Mouse (Mus musculus) right cerebral cortex, adult 2 months (tissue): ENCODE data around the gene Fam228a.
"Not testable (repeated sequence)": the region's sequence is repeated elsewhere in the genome, so short reads cannot be mapped to it uniquely, and the experiment has no call there.

Experiments used
- DNase-seq, 2 experiments: peaks; one replicate each; pipeline ENCODE4 v3.0.0; 2021 to 2022; ENCODE audit warnings: low spot score in 2 of 2

Fam228a gene

DNA sequence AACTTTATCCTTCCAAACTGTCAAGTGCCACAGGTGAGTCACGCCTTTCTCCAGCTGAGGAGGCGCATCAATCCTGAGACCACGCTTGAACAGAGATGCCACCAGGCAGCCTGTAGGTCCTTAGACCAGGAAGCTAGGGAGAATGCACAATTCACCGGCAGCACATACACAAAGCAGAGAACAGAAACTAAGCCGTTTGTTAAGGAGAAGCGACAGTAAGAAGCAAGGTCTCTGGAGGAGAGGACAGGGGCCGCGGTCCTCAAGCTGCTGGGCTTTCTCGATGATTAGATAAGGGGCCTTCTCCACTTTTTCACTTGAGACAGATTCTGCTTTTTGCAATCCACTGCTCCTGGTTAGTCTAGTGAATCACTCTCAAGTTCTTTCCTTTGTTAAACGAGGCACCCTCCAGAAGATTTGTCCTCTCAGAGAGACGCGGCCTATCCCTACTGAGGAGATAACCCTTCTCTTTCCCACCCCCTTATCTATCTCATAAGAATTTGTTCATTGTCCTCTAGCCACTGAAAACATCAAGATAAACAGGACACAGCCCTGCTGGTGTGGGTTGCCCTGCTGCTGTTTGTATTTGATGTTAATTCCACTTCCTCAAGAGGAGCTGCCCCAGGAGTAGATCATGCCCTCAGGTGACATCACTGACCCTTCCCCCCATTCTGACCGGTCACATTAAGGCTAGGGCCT lies 19.0 kb downstream of the Fam228a start:
- DNase-seq = no peak

DNA sequence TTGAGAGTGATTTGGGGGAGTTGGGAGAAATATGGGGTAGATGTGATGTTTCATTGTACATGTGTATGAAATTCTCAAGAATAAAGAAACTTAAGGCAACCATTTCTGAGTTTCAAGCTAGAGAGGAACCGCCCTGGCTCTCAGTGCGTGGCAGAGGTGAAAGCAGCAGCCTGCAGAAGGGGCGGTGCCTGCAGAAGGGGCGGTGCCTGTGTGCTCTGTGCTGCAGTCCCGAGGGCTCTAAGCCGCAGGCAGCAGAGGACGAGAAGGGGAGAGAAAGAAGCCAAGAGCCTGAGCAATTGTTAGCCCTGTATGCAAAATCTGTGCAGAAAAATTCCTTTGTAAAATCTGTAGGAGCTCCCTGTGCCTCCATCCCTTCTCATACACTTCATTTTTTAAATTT lies 20.8 kb downstream of the Fam228a start:
- DNase-seq = no peak

- no peak for DNase-seq
Observed at GRCm38 (mm10) chr12:4715606-4716005, 22.6 kb downstream of the Fam228a start.

DNA sequence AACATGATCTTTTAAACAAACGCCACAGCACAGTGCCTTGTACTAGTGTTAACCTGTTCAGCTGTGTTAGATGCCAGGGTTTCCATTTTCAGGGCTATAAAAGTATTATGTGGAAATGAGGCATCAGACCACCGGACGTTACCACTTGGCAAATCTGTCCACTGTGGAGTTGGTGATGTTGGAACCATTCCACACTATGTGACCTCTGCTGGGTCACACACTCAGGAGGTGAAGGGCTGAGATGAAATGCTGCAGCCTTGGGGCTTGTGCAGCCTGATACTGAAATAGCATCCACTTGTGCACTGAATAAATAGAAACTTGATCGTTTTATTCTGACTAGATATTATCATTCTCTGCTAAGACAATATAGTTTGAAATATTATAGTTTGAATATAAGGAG lies 24.9 kb downstream of the Fam228a start:
- no peak for DNase-seq

- DNase-seq = no peak
Observed at GRCm38 (mm10) chr12:4709926-4710325, 28.3 kb downstream of the Fam228a start.

GRCm38 (mm10) chr12:4708881-4709604 lies 29.2 kb downstream of the Fam228a start:
- DNase-seq = no peak

DNA sequence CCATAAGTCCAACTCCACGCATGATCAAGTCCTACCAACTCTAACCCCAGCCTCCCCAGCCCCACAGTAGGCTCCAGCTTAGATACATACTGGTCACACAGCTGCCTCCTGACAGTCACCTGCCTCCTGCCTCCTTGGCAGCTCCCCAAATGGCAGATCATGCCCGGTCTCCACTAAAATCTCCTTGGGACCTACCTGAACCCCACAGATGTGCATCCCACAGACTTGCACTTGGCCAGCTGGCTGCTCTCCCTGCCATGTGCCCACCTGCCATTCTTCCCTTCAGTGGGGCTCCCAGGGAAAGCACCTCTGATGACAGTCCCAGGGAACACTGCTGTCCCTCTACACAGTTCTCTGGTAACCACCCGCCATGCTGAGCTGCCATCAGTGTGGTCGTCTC lies 29.9 kb downstream of the Fam228a start:
- DNase-seq = no peak

DNA sequence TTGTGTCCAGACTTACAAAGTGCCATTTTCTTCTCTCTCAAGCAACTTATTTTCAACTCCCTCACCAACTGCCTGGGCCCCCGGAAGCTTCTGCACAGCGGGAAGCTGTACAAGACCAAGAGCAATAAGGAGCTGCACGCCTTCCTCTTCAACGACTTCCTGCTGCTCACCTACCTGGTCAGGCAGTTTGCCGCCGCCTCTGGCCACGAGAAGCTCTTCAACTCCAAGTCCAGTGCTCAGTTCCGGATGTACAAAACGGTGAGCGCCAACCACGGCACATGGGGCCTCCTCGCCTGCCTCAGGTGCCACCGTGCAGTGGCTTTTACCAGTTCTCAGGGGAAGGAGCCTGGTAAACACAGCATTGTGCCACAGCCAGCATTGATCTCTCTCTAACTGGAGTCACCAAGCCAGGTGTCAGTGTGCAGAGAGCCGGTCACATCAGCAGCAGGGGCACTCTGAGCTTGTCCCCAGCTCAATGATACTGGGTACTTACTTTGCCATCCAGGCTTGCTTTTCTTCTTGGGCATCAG lies 30.7 kb downstream of the Fam228a start:
- no peak for DNase-seq

DNA sequence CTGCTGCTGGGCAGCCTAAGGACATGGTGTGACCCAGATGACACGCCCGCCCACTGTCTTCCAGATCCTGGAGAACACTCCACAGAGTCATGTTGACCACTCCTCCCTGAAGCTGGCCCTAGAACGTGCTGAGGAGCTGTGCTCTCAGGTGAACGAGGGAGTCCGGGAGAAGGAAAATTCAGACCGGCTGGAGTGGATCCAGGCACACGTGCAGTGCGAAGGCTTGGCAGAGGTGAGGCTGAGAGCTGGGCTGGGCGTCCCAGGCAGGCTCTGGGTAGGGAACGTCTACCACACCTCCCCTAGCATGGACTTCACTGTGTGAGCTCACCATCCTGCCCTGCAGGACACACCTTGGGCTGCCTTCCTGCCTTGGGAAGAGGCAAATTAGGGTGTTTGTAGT lies 31.3 kb downstream of the Fam228a start:
- DNase-seq = no peak

DNA sequence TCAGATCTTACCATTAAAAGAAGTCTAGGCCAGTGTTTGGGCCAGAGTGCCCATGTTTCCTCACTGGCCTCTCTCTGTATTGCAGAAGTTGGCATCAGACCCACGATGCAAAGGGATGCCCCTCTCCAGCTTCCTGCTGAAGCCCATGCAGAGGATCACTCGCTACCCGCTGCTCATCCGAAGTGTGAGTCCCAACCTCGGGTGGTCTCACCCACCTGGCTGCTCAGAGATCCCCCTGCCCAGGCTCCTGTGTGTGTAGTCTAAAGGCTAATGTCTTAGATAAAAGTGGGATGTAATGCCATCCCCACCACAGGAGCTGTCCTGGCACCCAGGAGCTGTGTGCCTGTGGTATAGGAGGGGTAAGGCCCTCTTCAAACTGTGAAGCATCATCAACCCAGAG lies 32.1 kb downstream of the Fam228a start:
- no peak for DNase-seq

GRCm38 (mm10) chr12:4705626-4706025 lies 32.6 kb downstream of the Fam228a start:
- not testable (repeated sequence) for DNase-seq

DNA sequence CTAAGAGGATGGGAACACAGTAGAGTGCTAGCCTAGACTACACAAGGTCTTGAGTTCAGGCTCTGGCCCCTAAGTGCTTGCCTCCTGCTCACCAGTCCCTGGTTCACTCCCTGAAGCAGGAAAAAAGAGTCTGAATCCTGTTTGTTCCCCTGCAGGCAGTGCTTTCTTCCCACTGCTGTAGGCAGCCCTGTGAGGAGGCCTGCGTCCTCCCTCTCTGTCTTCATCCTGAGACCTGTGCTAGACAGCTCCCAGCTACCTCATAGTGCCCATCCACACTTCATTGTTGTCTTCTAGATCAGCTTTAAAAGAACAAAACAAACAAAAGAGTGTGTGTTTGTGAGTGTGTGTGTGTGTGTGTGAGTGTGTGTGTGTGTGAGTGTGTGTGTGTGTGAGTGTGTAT lies 43.7 kb downstream of the Fam228a start:
- no peak for DNase-seq

DNA sequence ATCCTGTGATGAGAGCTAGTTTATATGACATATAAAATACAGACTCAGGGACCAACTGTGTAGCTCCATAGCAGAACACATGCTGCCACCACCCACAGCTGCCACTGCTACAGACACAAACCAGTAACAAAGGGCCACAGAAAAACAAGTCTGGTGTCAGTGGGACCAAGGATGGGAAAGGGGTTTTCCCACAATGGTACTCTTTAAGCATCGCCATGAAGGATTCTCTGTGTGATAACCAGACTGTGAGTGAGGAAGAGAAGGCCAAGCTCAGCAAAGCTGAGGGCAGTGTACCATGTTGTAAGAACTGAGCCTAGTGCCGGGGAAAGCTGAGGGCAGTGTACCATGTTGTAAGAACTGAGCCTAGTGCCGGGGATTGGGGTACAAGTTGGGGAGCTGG lies 47.0 kb downstream of the Fam228a start:
- no peak for DNase-seq

- no peak for DNase-seq
Observed at GRCm38 (mm10) chr12:4689341-4689740, 48.9 kb downstream of the Fam228a start.

GRCm38 (mm10) chr12:4688386-4688785 lies 49.8 kb downstream of the Fam228a start:
- DNase-seq = no peak

DNA sequence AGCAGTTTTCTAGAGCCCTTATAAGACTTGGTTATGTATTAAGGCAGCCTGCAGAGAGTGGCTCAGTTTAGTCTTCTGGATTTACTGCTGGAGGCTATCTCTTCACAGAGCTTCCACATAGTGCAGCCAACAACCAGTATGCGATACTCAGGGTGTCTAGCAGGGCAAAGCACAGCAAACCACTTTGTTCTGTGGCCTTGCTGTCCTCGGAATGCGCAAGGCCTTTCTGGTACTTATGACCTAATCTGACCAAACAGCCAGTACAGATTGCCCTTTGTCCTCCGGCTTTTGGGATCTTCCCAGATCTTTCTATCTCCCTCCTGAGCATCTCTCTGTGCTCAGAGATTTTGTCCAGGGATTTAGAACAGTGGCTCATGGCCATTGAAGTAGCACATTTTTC lies 52.8 kb downstream of the Fam228a start:
- DNase-seq = no peak

- peak; percentile 72 to 77 for DNase-seq
Observed at GRCm38 (mm10) chr12:4679971-4680370, 58.3 kb downstream of the Fam228a start.

GRCm38 (mm10) chr12:4676336-4676735 lies 61.9 kb downstream of the Fam228a start:
- DNase-seq = no peak

GRCm38 (mm10) chr12:4665675-4666037 lies 72.6 kb downstream of the Fam228a start:
- DNase-seq = no peak

GRCm38 (mm10) chr12:4664929-4665674 lies 73.1 kb downstream of the Fam228a start:
- DNase-seq = no peak
